Mouse (Mus musculus) lung, adult 2 months (tissue): ENCODE measurements at regions not wholly inside any gene's neighbourhood (a gene's known extent, or its start where the extent isn't known, plus 50 kb on each side); places are given as distances from the start of the nearest gene placed in this dataset.

Experiments
- CTCF ChIP-seq: fragments of 200-500 bp; IDR thresholded peaks from 2 replicates; pipeline ENCODE4 v1.5.1; 2011; ENCODE audit warnings: mild to moderate bottlenecking, low read length, control low read depth; ENCODE audit not compliant: insufficient read depth
- POLR2A ChIP-seq: fragments of 200-500 bp; IDR thresholded peaks from 2 replicates; pipeline ENCODE4 v1.6.1; 2011; ENCODE audit warnings: low read depth, mild to moderate bottlenecking, control low read depth, low read length, borderline replicate concordance; ENCODE audit errors: extremely low read depth

DNA sequence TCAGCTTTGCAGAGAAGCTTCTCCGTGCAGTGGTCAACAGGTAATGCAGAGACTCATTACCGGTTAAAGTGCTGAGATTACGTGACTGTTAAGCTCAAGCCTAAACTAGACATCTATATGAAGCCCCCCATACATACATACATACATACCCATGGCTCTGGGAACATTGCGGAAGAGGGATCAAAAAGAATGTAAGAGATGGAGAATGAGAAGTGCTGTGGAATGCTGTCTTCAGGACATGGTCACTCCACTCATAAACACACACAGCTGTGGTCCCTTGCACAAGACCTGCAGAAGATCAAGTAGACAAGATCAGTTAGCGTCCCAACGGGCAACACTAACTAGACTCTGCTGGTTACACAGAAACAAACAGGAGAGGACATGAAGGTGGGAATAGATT, 265.2 kb downstream of the Rps15a start:
- TF ChIP-seq CTCF (no peak), POLR2A (no peak)
